Mouse (Mus musculus): ENCODE data around the gene Hvcn1. TPM values are rescaled to one million over a fixed set of nuclear protein-coding genes. Genes with fewer than 3 reads are reported as not detected.
"Not testable (repeated sequence)": the region's sequence is repeated elsewhere in the genome, so short reads cannot be mapped to it uniquely, and the experiment has no call there.

Hvcn1 gene
- polyA plus RNA-seq, 1 experiment from 2014 or later: 2.9 TPM

- no peaks in the 10 kb centered on the region for H3K4me1 ChIP-seq
- H3K36me3 ChIP-seq (ENCODE audit: poor library complexity, severe bottlenecking): peaks cover 52% of the 10 kb centered on the region
- H3K27me3 ChIP-seq: no peaks in the 10 kb centered on the region
- H3K4me3 ChIP-seq: no peak overlapping the region
- no peak overlapping the region for H3K9ac ChIP-seq
- WGBS: 29% methylated on average over 1 of the region's 1 CpGs
- no peak overlapping the region for H3K4me2 ChIP-seq
- H3K27ac ChIP-seq: no peak overlapping the region
- 0 out of 2 replicates have a peak, but pooled peaks have one; percentile 36 for ATAC-seq
- no peaks in the 10 kb centered on the region for H3K9me3 ChIP-seq (replicated peaks)
These were observed 30.2 kb upstream of the Hvcn1 start for GRCm38 (mm10) chr5:122176398-122176797.

GRCm38 (mm10) chr5:122179665-122180064 is 26.9 kb upstream of the Hvcn1 start:
- no peak overlapping the region for H3K9ac ChIP-seq
- peaks cover 28% of the 10 kb centered on the region for H3K36me3 ChIP-seq (ENCODE audit: poor library complexity, severe bottlenecking)
- H3K9me3 ChIP-seq (replicated peaks): 0 out of 2 replicates have a peak, but pooled peaks cover 3% of the 10 kb centered on the region
- H3K4me3 ChIP-seq: no peak overlapping the region
- WGBS: 43% methylated on average over 6 of the region's 6 CpGs
- no peaks in the 10 kb centered on the region for H3K4me1 ChIP-seq
- peak; percentile 58; the same call in 1 of the 2 replicates for ATAC-seq
- no peak overlapping the region for H3K4me2 ChIP-seq
- H3K27ac ChIP-seq: peak overlapping the region; percentile 51; the same call in 1 of the 2 replicates
- H3K27me3 ChIP-seq: no peaks in the 10 kb centered on the region

GRCm38 (mm10) chr5:122184283-122184806 is 22.3 kb upstream of the Hvcn1 start:
- Histone ChIP-seq H3K4me1 (no peaks in the 10 kb centered on the region), H3K9me3 (replicated peaks) (0 out of 2 replicates have a peak, but pooled peaks cover 6% of the 10 kb centered on the region), H3K27ac (no peak overlapping the region), H3K9ac (no peak overlapping the region), H3K36me3 (ENCODE audit: poor library complexity, severe bottlenecking) (peaks cover 3% of the 10 kb centered on the region; the same call in 1 of the 2 replicates), H3K27me3 (no peaks in the 10 kb centered on the region), H3K4me2 (no peak overlapping the region), H3K4me3 (no peak overlapping the region)
- 88% methylated on average over 7 of the region's 7 CpGs for WGBS
- ATAC-seq: no peak

DNA sequence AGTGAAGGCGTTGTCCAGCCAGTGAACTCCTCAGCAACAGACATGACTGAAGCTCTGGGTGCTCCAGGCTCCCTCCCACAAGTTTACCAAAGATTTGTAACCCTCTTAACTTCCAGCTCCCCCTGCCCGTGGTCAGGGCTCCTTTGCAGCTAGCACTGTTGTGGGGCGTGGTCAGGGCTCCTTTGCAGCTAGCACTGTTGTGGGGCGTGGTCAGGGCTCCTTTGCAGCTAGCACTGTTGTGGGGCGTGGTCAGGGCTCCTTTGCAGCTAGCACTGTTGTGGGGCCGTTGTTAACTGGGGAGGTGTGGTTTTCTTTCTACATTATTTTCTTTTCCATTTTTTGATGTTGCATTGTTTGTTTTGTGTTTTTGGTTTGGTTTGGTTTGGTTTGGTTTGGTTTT is 21.7 kb upstream of the Hvcn1 start:
- 97% methylated on average over 6 of the region's 6 CpGs for WGBS
- ATAC-seq; H3K36me3 ChIP-seq (ENCODE audit: poor library complexity, severe bottlenecking); H3K4me2 ChIP-seq; H3K9me3 ChIP-seq (replicated peaks); H3K27me3 ChIP-seq; H3K4me3 ChIP-seq; H3K27ac ChIP-seq; H3K4me1 ChIP-seq; H3K9ac ChIP-seq: not testable (repeated sequence)

GRCm38 (mm10) chr5:122189115-122189514 is 17.5 kb upstream of the Hvcn1 start:
- H3K4me2 ChIP-seq: no peak overlapping the region
- WGBS: 48% methylated on average over 3 of the region's 3 CpGs
- H3K27me3 ChIP-seq: no peaks in the 10 kb centered on the region
- H3K4me1 ChIP-seq: no peaks in the 10 kb centered on the region
- no peak for ATAC-seq
- no peaks in the 10 kb centered on the region for H3K36me3 ChIP-seq (ENCODE audit: poor library complexity, severe bottlenecking)
- no peak overlapping the region for H3K9ac ChIP-seq
- H3K9me3 ChIP-seq (replicated peaks): 0 out of 2 replicates have a peak, but pooled peaks cover 6% of the 10 kb centered on the region
- H3K4me3 ChIP-seq: no peak overlapping the region
- H3K27ac ChIP-seq: no peak overlapping the region

GRCm38 (mm10) chr5:122190465-122190864 is 16.1 kb upstream of the Hvcn1 start:
- WGBS: 68% methylated on average over 7 of the region's 7 CpGs
- H3K36me3 ChIP-seq (ENCODE audit: poor library complexity, severe bottlenecking): no peaks in the 10 kb centered on the region
- no peak overlapping the region for H3K4me2 ChIP-seq
- no peaks in the 10 kb centered on the region for H3K4me1 ChIP-seq
- H3K4me3 ChIP-seq: no peak overlapping the region
- no peaks in the 10 kb centered on the region for H3K9me3 ChIP-seq (replicated peaks)
- no peaks in the 10 kb centered on the region for H3K27me3 ChIP-seq
- no peak overlapping the region for H3K9ac ChIP-seq
- no peak overlapping the region for H3K27ac ChIP-seq
- ATAC-seq: no peak

DNA sequence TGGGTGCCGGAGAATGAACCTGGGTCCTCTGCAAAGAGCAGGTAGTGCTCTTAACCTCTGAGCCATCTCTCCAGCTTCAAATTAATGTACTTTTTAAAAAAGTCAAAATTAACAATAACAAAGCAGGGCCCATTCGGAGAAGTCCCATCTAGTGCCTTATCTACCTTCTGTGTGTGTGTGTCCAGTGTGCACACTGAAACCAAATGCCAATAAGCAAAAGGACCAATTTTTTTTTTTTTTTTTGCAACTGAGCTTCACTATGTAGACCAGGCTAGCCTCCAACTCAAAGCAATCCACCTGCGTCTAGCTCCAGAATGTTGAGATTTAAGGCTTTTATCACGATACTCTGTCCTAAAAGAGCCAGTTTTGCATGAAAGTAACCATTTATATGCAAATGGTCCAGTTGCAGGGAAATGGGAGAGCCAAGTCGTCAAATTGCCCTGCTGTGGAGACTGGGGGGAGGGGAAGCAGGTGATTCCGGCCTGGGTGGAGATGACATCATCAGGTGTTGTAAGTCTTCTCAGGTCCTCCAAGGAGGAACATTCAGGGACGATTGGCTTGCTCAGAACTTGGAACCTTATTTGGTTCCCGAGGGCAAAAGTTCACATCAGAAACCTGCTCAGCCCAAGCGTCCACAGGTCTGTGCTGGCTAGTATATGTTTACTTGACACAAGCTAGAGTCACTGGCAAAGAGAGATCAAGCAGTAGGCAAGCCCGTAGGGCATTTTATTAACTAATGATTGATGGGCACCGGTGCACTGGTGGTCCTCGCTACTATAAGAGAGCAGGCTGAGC is 15.1 kb upstream of the Hvcn1 start:
- no peak overlapping the region for H3K9ac ChIP-seq
- no peaks in the 10 kb centered on the region for H3K4me1 ChIP-seq
- no peaks in the 10 kb centered on the region for H3K27me3 ChIP-seq
- WGBS: 72% methylated on average over 12 of the region's 12 CpGs
- H3K4me3 ChIP-seq: no peak overlapping the region
- H3K36me3 ChIP-seq (ENCODE audit: poor library complexity, severe bottlenecking): no peaks in the 10 kb centered on the region
- ATAC-seq: no peak
- no peak overlapping the region for H3K4me2 ChIP-seq
- no peak overlapping the region for H3K27ac ChIP-seq
- no peaks in the 10 kb centered on the region for H3K9me3 ChIP-seq (replicated peaks)

GRCm38 (mm10) chr5:122192347-122192746 is 14.3 kb upstream of the Hvcn1 start:
- 67% methylated on average over 3 of the region's 4 CpGs for WGBS
- no peak overlapping the region for H3K4me3 ChIP-seq
- no peaks in the 10 kb centered on the region for H3K27me3 ChIP-seq
- H3K27ac ChIP-seq: no peak overlapping the region
- no peak for ATAC-seq
- H3K4me1 ChIP-seq: no peaks in the 10 kb centered on the region
- no peaks in the 10 kb centered on the region for H3K36me3 ChIP-seq (ENCODE audit: poor library complexity, severe bottlenecking)
- no peak overlapping the region for H3K9ac ChIP-seq
- no peaks in the 10 kb centered on the region for H3K9me3 ChIP-seq (replicated peaks)
- no peak overlapping the region for H3K4me2 ChIP-seq

DNA sequence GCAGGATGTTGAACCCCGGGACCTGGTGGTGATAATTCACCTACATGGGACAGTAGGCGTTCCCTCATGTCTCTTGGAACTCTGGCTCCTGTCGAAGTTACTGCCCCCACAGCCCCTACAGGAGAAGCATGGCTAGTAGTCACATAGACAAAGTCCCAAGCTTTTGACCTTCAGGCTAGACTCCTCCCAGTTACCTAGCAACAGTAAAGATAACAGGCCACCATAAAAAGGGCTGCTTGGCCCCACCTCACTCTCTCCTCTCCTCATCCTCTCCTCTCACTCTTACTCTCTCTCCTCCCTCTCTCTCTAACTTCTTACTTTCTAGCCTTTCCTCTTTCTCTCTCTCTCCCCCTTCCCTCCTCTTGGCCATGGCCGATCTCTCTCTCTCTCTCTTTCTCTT is 5.7 kb upstream of the Hvcn1 start:
- Histone ChIP-seq H3K9ac (no peak overlapping the region), H3K4me1 (no peaks in the 10 kb centered on the region), H3K4me3 (no peak overlapping the region), H3K27ac (no peak overlapping the region), H3K27me3 (no peaks in the 10 kb centered on the region), H3K9me3 (replicated peaks) (no peaks in the 10 kb centered on the region), H3K4me2 (no peak overlapping the region), H3K36me3 (ENCODE audit: poor library complexity, severe bottlenecking) (no peaks in the 10 kb centered on the region)
- no peak for ATAC-seq
- WGBS: 97% methylated on average over 4 of the region's 4 CpGs

DNA sequence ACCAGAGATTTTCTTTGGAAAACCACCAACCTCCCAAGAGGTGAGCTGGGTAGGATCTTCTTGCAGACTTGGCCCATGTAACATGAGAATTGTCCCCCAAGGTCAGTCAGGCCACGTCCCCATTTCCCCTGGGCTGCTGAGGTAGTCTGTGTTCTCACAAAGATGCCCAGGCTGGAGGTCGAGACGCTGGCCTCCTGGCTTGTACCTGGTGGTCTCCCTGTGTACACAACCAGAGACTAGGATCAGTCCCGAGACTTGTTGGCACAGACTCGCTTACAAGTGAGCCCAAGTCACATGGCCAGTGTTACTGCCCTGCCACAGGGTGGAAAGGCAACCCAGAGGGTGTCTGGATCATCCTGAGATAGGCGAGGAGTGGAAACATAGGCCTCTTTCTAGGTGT is 4.7 kb upstream of the Hvcn1 start:
- Histone ChIP-seq H3K36me3 (ENCODE audit: poor library complexity, severe bottlenecking) (no peaks in the 10 kb centered on the region), H3K9ac (no peak overlapping the region), H3K27ac (no peak overlapping the region), H3K9me3 (replicated peaks) (no peaks in the 10 kb centered on the region), H3K4me2 (no peak overlapping the region), H3K4me3 (no peak overlapping the region), H3K27me3 (no peaks in the 10 kb centered on the region), H3K4me1 (no peaks in the 10 kb centered on the region)
- 86% methylated on average over 6 of the region's 6 CpGs for WGBS
- no peak for ATAC-seq

- H3K9me3 ChIP-seq (replicated peaks): no peaks in the 10 kb centered on the region
- H3K4me1 ChIP-seq: peaks cover 4% of the 10 kb centered on the region
- no peak overlapping the region for H3K4me2 ChIP-seq
- H3K4me3 ChIP-seq: no peak overlapping the region
- H3K27ac ChIP-seq: no peak overlapping the region
- no peak for ATAC-seq
- no peaks in the 10 kb centered on the region for H3K27me3 ChIP-seq
- no peaks in the 10 kb centered on the region for H3K36me3 ChIP-seq (ENCODE audit: poor library complexity, severe bottlenecking)
- WGBS: 70% methylated on average over 2 of the region's 2 CpGs
- H3K9ac ChIP-seq: no peak overlapping the region
These were observed 2.4 kb upstream of the Hvcn1 start for GRCm38 (mm10) chr5:122204180-122204579.

DNA sequence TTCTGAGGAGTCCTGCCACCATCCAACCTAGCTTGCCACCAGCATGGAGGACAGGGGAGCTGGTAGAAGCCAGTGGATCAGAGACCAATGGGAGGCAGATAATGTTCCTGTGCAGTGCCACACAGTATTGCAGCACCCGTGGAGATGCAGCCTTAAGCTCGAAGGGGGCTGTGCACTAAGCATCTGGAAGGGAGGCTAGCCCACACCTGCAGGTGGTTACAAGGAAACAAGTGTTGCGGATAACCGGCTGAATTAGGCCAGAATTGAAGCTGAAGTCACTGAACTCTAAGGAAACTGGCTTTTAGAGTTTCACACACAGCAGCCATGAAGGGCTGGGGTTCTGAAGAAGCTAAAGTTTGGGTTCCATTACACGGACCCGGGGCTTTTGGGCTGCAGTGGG is 2.3 kb downstream of the Hvcn1 start:
- H3K9ac ChIP-seq: 0 out of 2 replicates have a peak overlapping the region, but pooled peaks have one; percentile 51

More for the DNA sequence above, 2.3 kb downstream of the Hvcn1 start:
- peak overlapping the region; percentile 59; the same call in 1 of the 2 replicates for H3K4me2 ChIP-seq
- no peak for ATAC-seq
- H3K27me3 ChIP-seq: no peaks in the 10 kb centered on the region
- peaks cover 13% of the 10 kb centered on the region for H3K4me1 ChIP-seq
- H3K4me3 ChIP-seq: no peak overlapping the region
- 42% methylated on average over 6 of the region's 6 CpGs for WGBS
- no peaks in the 10 kb centered on the region for H3K36me3 ChIP-seq (ENCODE audit: poor library complexity, severe bottlenecking)
- no peak overlapping the region for H3K27ac ChIP-seq
- H3K9me3 ChIP-seq (replicated peaks): no peaks in the 10 kb centered on the region
